Mouse (Mus musculus) heart, postnatal 0 days (tissue): ENCODE results near the gene Slbp.

ENCODE experiments used
- CTCF ChIP-seq: IDR thresholded peaks from 2 replicates; pipeline ENCODE4 v1.5.1; 2016; ENCODE audit warnings: antibody characterized with exemption, control low read depth, low read depth
- EP300 ChIP-seq: IDR thresholded peaks from 2 replicates; pipeline ENCODE4 v1.6.1; 2016; ENCODE audit warnings: antibody characterized with exemption, low read depth

- no peak for TF ChIP-seq EP300
- no peak for TF ChIP-seq CTCF
Observed at GRCm38 (mm10) chr5:33611795-33612194, 40.6 kb downstream of the Slbp start.
